Mouse (Mus musculus) kidney, embryonic 16.5 days (tissue): Measurements from ENCODE around the gene Gm20388. TPM values are rescaled to one million over a fixed set of nuclear protein-coding genes. Genes with fewer than 3 reads are reported as not detected.

ENCODE experiments used
- ATAC-seq: fragments of 200-750 bp; cut with Nextera tagmentation; 2 replicates; pipeline ENCODE4 v1.8.0; 2017; ENCODE audit warnings: moderate TSS enrichment; ENCODE audit not compliant: low FRiP score, low TSS enrichment
- H3K27ac ChIP-seq: fragments of 300-500 bp; sonication (generic); 2 replicates; pipeline ENCODE4 v1.5.1; 2014; ENCODE audit warnings: low read length
- H3K27me3 ChIP-seq: fragments of 300-500 bp; sonication (generic); 2 replicates; pipeline ENCODE4 v1.6.1; 2014; ENCODE audit warnings: low read length, control low read depth, mixed read lengths; ENCODE audit not compliant: insufficient read depth
- H3K36me3 ChIP-seq: fragments of 300-500 bp; sonication (generic); 2 replicates; pipeline ENCODE4 v1.6.1; 2014; ENCODE audit warnings: low read length, control low read depth, mixed read lengths; ENCODE audit not compliant: insufficient read depth
- H3K4me1 ChIP-seq: fragments of 300-500 bp; sonication (generic); 2 replicates; pipeline ENCODE4 v1.6.1; 2014; ENCODE audit warnings: low read length, control low read depth, mixed read lengths; ENCODE audit not compliant: insufficient read depth
- H3K4me2 ChIP-seq: fragments of 300-500 bp; sonication (generic); replicated peaks from 2 replicates; pipeline ENCODE4 v1.6.1; 2014; ENCODE audit warnings: low read depth, low read length
- H3K4me3 ChIP-seq: fragments of 300-500 bp; sonication (generic); 2 replicates; pipeline ENCODE4 v1.5.1; 2014; ENCODE audit warnings: mild to moderate bottlenecking, low read length
- H3K9ac ChIP-seq: fragments of 300-500 bp; sonication (generic); replicated peaks from 2 replicates; pipeline ENCODE4 v1.6.1; 2014; ENCODE audit warnings: low read length
- H3K9me3 ChIP-seq: fragments of 300-500 bp; sonication (generic); 2 replicates; pipeline ENCODE4 v1.6.1; 2016; ENCODE audit warnings: low read length, control low read depth
- WGBS: fragments of 180-500 bp; shearing (Covaris S2); extraction: QIAGEN DNeasy Blood & Tissue Kit; methylation state at CpG from one replicate; pipeline ENCODE4 v1.1.7; 2014; 5-methylcytosine and 5-hydroxymethylcytosine counted together
- polyA plus RNA-seq: library from polyadenylated mRNA; unstranded; fragments of >200 nt; fragmentation: Nextera tagmentation; extraction: Ambion mirVana; gene quantifications from 2 replicates; pipeline ENCODE4 v1.2.1, GENCODE M21; 2015

The Gm20388 gene
- polyA plus RNA-seq, 1 experiment from 2014 or later = 7.7 TPM

- Histone ChIP-seq H3K4me1 (peaks cover 27% of the 10 kb centered on the region), H3K27ac (no peak overlapping the region), H3K4me3 (no peak overlapping the region), H3K4me2 (no peak overlapping the region), H3K9me3 (no peaks in the 10 kb centered on the region), H3K9ac (no peak overlapping the region; the same call in 1 of the 2 replicates), H3K36me3 (no peaks in the 10 kb centered on the region), H3K27me3 (no peaks in the 10 kb centered on the region)
- WGBS = 37% methylated on average over 8 of the region's 8 CpGs
- 0 out of 2 replicates have a peak, but pooled peaks have one; percentile 29 for ATAC-seq
Measured at GRCm38 (mm10) chr8:122102286-122102685, 2191.6 kb downstream of the Gm20388 start.

DNA sequence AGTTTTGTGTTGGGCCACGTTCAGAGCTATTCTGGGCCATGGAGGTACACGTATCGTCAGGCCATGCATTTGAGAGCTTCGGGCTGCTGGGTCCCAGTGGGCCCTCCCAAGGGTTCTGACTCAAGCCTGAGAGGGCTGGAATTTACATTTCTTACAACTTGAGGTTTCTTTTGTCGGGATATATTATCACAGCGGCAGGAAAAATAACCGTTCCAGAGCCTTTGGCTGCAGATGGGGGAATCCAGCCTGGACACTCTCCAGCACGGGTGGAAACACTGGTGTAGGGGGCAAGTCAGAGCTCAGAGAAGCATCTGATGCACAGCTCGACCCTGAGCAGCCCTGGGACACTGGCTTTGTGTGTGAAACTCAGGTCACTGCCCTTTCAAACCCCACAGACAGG lies 2192.6 kb downstream of the Gm20388 start:
- no peaks in the 10 kb centered on the region for H3K27me3 ChIP-seq
- H3K4me1 ChIP-seq = peaks cover 29% of the 10 kb centered on the region
- H3K9me3 ChIP-seq = no peaks in the 10 kb centered on the region
- 0 out of 2 replicates have a peak overlapping the region, but pooled peaks have one; percentile 30 for H3K27ac ChIP-seq
- peak; percentile 33; the same call in 1 of the 2 replicates for ATAC-seq
- 58% methylated on average over 9 of the region's 9 CpGs for WGBS
- H3K4me3 ChIP-seq = no peak overlapping the region
- H3K4me2 ChIP-seq = no peak overlapping the region
- H3K36me3 ChIP-seq = no peaks in the 10 kb centered on the region
- H3K9ac ChIP-seq = no peak overlapping the region

DNA sequence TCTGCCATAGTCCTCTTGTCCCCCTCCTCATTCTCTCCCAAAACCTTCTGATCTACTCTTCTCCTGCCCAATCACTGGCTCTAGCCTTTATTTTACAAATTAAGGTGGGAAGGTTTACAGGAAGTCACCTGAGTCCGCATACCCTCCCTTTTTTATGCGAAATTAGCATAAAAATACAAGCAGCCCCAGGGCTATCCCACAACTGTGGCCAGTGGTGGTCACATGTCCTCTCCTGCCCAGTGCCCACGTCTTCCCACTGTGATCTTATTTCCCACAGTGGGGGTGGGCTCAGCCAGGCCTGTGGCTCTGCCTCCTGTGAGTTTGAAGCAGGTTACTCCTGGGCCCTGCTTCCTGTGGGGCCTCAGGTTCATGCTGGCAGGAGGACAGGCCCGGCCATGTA lies 2194.0 kb downstream of the Gm20388 start:
- WGBS = 77% methylated on average over 4 of the region's 4 CpGs
- no peak overlapping the region for H3K4me3 ChIP-seq
- H3K4me2 ChIP-seq = no peak overlapping the region
- peaks cover 29% of the 10 kb centered on the region for H3K4me1 ChIP-seq
- H3K9me3 ChIP-seq = no peaks in the 10 kb centered on the region
- no peak overlapping the region for H3K27ac ChIP-seq
- no peaks in the 10 kb centered on the region for H3K36me3 ChIP-seq
- ATAC-seq = no peak
- H3K9ac ChIP-seq = no peak overlapping the region
- H3K27me3 ChIP-seq = no peaks in the 10 kb centered on the region

- Histone ChIP-seq H3K4me2 (no peak overlapping the region), H3K27me3 (no peaks in the 10 kb centered on the region), H3K4me1 (peaks cover 24% of the 10 kb centered on the region), H3K9ac (no peak overlapping the region), H3K9me3 (no peaks in the 10 kb centered on the region), H3K4me3 (no peak overlapping the region), H3K36me3 (no peaks in the 10 kb centered on the region), H3K27ac (no peak overlapping the region)
- ATAC-seq = no peak
- WGBS = 25% methylated on average over 9 of the region's 9 CpGs
Measured at GRCm38 (mm10) chr8:122106270-122106669, 2195.6 kb downstream of the Gm20388 start.

GRCm38 (mm10) chr8:122110240-122110866 lies 2199.7 kb downstream of the Gm20388 start:
- Histone ChIP-seq H3K4me2 (no peak overlapping the region), H3K4me1 (peaks cover 17% of the 10 kb centered on the region; the same call in 1 of the 2 replicates), H3K4me3 (no peak overlapping the region), H3K27me3 (no peaks in the 10 kb centered on the region), H3K27ac (no peak overlapping the region), H3K9me3 (no peaks in the 10 kb centered on the region), H3K9ac (no peak overlapping the region), H3K36me3 (no peaks in the 10 kb centered on the region)
- WGBS = 61% methylated on average over 20 of the region's 20 CpGs
- ATAC-seq = no peak

- Histone ChIP-seq H3K36me3 (no peaks in the 10 kb centered on the region), H3K9ac (no peak overlapping the region), H3K4me2 (no peak overlapping the region), H3K27ac (no peak overlapping the region), H3K27me3 (no peaks in the 10 kb centered on the region), H3K9me3 (no peaks in the 10 kb centered on the region), H3K4me3 (no peak overlapping the region), H3K4me1 (peaks cover 17% of the 10 kb centered on the region; the same call in 1 of the 2 replicates)
- ATAC-seq = no peak
- 36% methylated on average over 6 of the region's 6 CpGs for WGBS
Measured at GRCm38 (mm10) chr8:122110867-122111253, 2200.2 kb downstream of the Gm20388 start.

- WGBS = 58% methylated on average over 11 of the region's 11 CpGs
- Histone ChIP-seq H3K27ac (no peak overlapping the region), H3K27me3 (no peaks in the 10 kb centered on the region), H3K4me3 (no peak overlapping the region), H3K4me1 (peaks cover 13% of the 10 kb centered on the region; the same call in 1 of the 2 replicates), H3K9me3 (no peaks in the 10 kb centered on the region), H3K36me3 (no peaks in the 10 kb centered on the region), H3K4me2 (no peak overlapping the region), H3K9ac (no peak overlapping the region)
- ATAC-seq = no peak
Measured at GRCm38 (mm10) chr8:122111745-122112144, 2201.1 kb downstream of the Gm20388 start.

DNA sequence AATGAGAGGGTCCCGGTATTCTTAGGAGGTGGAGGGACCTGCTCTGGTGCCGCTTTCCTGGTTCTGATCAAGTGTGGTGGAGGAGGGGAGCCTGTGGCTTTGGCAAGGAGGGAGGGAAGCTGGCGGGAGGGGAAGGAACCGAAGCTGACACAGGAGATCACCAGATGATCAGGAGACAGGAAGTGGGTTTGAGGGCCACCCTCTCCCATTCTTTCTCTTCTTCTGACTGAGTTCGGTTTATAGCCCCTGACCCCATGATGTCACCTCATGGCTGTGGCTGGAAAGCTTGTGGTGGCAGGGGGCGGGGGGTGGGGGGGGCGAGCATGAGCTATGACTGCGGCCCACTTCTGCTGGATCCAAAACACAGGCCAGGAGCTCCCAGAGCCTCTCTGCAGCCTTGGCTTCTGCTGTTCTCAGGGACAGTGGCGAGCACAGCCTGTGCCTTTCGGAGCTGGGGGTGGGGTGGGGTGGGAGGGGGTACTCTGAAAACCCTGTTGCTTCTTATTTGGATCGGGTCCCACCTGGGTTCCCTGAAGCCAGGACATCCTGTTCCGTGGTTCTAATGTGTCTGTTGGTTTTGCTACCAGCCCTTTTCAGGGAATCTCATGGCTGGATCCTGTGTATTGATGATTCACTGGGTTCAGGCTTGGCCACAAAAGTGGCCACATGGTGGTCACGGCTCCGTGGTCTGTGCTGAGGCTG lies 2201.8 kb downstream of the Gm20388 start:
- no peaks in the 10 kb centered on the region for H3K9me3 ChIP-seq
- no peak overlapping the region for H3K4me3 ChIP-seq
- H3K4me1 ChIP-seq = peaks cover 8% of the 10 kb centered on the region; the same call in 1 of the 2 replicates
- no peaks in the 10 kb centered on the region for H3K36me3 ChIP-seq
- no peak for ATAC-seq
- no peaks in the 10 kb centered on the region for H3K27me3 ChIP-seq
- H3K9ac ChIP-seq = no peak overlapping the region
- 64% methylated on average over 13 of the region's 14 CpGs for WGBS
- H3K27ac ChIP-seq = no peak overlapping the region
- no peak overlapping the region for H3K4me2 ChIP-seq

DNA sequence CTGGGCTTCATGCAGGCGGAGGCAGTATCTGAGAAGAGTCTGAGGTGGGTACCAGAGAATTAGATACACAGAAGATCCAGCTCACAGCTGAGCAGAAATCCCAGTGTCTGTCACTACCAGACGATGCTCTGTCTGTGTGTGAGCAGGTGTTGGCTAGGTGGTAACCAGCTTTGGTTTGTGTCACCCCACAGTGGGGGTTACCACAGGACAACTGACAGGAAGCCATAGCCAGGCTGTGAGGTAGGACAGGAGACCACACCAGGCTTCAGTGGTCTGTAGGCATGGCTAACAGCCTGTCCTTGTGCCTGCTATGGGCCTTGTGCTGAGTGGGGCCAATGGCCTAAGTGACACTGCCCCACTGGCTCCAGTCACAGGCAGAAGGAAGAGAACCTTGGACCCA lies 2204.2 kb downstream of the Gm20388 start:
- Histone ChIP-seq H3K4me3 (no peak overlapping the region), H3K4me1 (peaks cover 15% of the 10 kb centered on the region; the same call in 1 of the 2 replicates), H3K36me3 (no peaks in the 10 kb centered on the region), H3K9me3 (no peaks in the 10 kb centered on the region), H3K9ac (no peak overlapping the region), H3K27ac (no peak overlapping the region), H3K27me3 (no peaks in the 10 kb centered on the region), H3K4me2 (no peak overlapping the region)
- ATAC-seq = no peak
- WGBS = 87% methylated on average over 2 of the region's 2 CpGs
